Mouse (Mus musculus) embryonic fibroblast, embryonic 13.5 days (primary cell): ENCODE results near the gene Hoxa6. TPM values are rescaled to one million over a fixed set of nuclear protein-coding genes. Genes with fewer than 3 reads are reported as not detected.

Experiments
- H3K27ac ChIP-seq: 2 replicates; pipeline ENCODE4 v1.5.1; 2012; ENCODE audit warnings: low read length, control low read depth, inconsistent platforms; ENCODE audit not compliant: insufficient read depth
- H3K4me1 ChIP-seq: 2 replicates; pipeline ENCODE4 v1.6.1; 2011; ENCODE audit warnings: low read length; ENCODE audit not compliant: control insufficient read depth, insufficient read depth
- H3K4me3 ChIP-seq: 2 replicates; pipeline ENCODE4 v1.5.1; 2011; ENCODE audit warnings: mild to moderate bottlenecking, control low read depth, low read length; ENCODE audit not compliant: insufficient read depth
- CTCF ChIP-seq: IDR thresholded peaks from 2 replicates; pipeline ENCODE4 v1.5.1; 2011; ENCODE audit warnings: mild to moderate bottlenecking, control low read depth, low read length, moderate library complexity, borderline replicate concordance; ENCODE audit not compliant: insufficient read depth
- POLR2A ChIP-seq: IDR thresholded peaks from 2 replicates; pipeline ENCODE4 v1.6.1; 2011; ENCODE audit warnings: low read depth, mild to moderate bottlenecking, control low read depth, low read length, moderate library complexity
- polyA plus RNA-seq: library from polyadenylated mRNA; stranded (reverse); fragments of >200 nt; gene quantifications from 2 replicates; pipeline ENCODE4 v1.2.4, GENCODE M21; 2011; ENCODE audit warnings: low read depth; ENCODE audit not compliant: missing spikeins, insufficient read length

Hoxa6 gene
- polyA plus RNA-seq, 1 experiment: 2.8 TPM

GRCm38 (mm10) chr6:52156551-52157200 lies 51.8 kb downstream of the Hoxa6 start:
- no peak for TF ChIP-seq CTCF
- no peak for TF ChIP-seq POLR2A
- H3K4me3 ChIP-seq: no peak overlapping the region
- no peaks in the 10 kb centered on the region for H3K4me1 ChIP-seq
- no peak overlapping the region for H3K27ac ChIP-seq

Other genes starting within 250 kb of the Hoxa6 start
- gene Skap2, start 196.2 kb downstream of the Hoxa6 start, polyA plus RNA-seq: 57.3 and 59.1 TPM in 2 replicates
- gene Hoxa1, start 50.4 kb downstream of the Hoxa6 start, polyA plus RNA-seq: 2.4 and 3.0 TPM in 2 replicates
- 4.3 and 4.8 TPM in 2 replicates for gene Hoxa2, start 43.9 kb downstream of the Hoxa6 start, polyA plus RNA-seq
- 0.23 TPM in 1 of 2 replicates, not detected in the other for gene 5730596B20Rik, start 31.2 kb downstream of the Hoxa6 start, polyA plus RNA-seq
- 3.0 and 4.2 TPM in 2 replicates for gene Hoxa4, start 17.0 kb downstream of the Hoxa6 start, polyA plus RNA-seq
- 11.9 and 18.6 TPM in 2 replicates for gene Hoxa5, start 4.1 kb downstream of the Hoxa6 start, polyA plus RNA-seq
- gene Hoxa3, start 4.6 kb upstream of the Hoxa6 start, polyA plus RNA-seq: 10.2 and 13.5 TPM in 2 replicates
- gene Gm28308, start 4.6 kb upstream of the Hoxa6 start, polyA plus RNA-seq: 0.89 TPM in 1 of 2 replicates, not detected in the other
- gene Hoxa7, start 13.1 kb upstream of the Hoxa6 start, polyA plus RNA-seq: 15.8 and 21.6 TPM in 2 replicates
- gene Hoxa9, start 22.4 kb upstream of the Hoxa6 start, polyA plus RNA-seq: 9.9 and 13.6 TPM in 2 replicates
- 12.1 and 18.2 TPM in 2 replicates for gene Hoxa10, start 32.1 kb upstream of the Hoxa6 start, polyA plus RNA-seq
- 5.1 and 9.2 TPM in 2 replicates for gene Hoxa11, start 37.1 kb upstream of the Hoxa6 start, polyA plus RNA-seq
- 3.3 and 5.0 TPM in 2 replicates for gene Hoxa13, start 52.2 kb upstream of the Hoxa6 start, polyA plus RNA-seq
- gene Evx1, start 104.8 kb upstream of the Hoxa6 start, polyA plus RNA-seq: not detected in 2 replicates